Mouse (Mus musculus) cerebral cortex, adult 2 months (tissue): ENCODE results near the gene Emp1.

ENCODE experiments used
- WGBS: fragments of 180-500 bp; shearing (Covaris S2); methylation state at CpG from one replicate; pipeline ENCODE4 v1.1.7; 2018; 5-methylcytosine and 5-hydroxymethylcytosine counted together

Gene Emp1

DNA sequence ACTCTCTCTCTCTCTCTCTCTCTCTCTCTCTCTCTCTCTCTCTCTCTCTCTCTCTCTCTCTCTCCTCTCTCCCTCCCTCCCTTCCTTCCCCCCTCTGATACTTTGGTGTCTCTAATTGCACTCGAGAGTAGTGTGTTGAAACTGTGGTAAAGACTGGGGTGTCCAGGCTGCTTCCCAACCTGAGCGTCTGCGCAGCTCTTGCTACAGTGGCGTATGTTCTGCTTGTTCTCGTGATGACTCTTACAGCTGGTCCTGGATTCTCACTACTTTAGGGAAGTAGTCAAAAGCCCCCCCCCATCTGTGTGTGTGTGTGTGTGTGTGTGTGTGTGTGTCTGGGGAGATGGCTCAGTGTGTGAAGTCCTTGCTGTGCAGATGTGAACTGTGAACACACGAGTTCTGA lies 50.3 kb downstream of the Emp1 start:
- 82% methylated on average over 6 of the region's 6 CpGs for WGBS

DNA sequence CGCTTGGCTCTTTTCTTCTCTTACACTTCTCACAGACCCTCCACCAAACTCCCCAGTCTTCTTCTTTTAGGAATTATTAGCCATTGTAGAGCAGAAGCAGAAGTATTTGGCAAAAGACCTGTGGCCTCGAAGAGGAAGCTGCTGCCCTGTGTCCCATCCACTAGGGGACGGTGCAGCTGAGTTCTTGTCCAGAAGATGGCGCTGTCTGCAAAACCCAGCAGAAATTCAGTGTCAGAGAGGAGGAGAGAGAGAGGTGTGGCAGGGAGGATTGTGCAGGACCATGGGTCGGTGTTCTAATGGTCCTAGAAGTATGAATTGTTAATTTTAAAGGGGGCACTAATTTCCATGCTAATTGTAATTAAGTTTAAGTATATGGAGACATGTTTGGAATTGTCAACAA lies 55.1 kb downstream of the Emp1 start:
- 21% methylated on average over 5 of the region's 5 CpGs for WGBS

DNA sequence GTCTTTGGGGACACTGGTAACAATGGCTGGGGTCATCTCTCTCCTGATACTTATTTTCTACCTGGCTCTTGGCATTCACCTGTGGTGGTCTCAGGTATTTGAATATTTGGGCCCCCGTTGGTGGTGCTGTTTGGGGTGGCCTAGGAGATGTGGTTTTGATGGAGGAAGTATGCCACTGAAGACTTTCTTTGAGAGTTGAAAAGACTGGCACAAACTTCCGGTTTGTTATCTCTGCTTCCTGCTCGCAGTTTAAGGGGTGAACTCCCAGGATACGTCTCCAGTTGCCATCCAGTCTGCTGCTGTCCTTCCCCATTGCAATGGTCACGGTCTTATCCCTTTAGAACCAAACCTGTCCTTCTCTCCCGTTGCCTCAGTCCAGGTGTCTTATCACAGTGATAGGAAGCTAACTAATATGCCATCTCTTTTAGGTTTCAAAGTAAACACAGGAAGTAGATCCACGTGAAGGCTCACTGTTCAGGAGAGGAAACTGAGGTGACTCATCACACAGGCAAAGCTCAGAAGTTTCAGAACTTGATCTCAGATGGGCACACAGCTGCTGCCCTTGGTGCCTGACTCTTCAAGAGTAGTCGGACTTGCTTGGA lies 56.0 kb downstream of the Emp1 start:
- 76% methylated on average over 8 of the region's 8 CpGs for WGBS

DNA sequence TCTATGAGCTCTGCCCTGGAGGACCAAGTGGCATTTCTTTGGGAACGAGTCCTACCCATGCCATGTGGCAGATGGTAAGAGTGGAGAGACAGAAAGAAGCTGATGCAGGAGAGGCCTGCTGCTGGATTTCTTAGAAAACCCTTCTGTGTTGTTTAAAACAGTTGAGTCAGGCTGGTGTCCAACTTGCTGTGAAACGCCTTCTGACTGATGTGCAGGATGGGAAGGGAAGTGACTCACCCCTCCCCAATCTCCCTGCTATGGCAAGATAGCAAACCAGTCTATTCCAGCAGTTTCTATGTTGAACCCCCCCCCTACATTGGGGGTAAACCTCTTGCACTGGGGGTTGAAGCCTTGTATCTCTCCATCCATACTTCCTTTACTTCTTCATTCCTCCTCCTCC lies 65.9 kb downstream of the Emp1 start:
- 58% methylated on average over 2 of the region's 2 CpGs for WGBS

DNA sequence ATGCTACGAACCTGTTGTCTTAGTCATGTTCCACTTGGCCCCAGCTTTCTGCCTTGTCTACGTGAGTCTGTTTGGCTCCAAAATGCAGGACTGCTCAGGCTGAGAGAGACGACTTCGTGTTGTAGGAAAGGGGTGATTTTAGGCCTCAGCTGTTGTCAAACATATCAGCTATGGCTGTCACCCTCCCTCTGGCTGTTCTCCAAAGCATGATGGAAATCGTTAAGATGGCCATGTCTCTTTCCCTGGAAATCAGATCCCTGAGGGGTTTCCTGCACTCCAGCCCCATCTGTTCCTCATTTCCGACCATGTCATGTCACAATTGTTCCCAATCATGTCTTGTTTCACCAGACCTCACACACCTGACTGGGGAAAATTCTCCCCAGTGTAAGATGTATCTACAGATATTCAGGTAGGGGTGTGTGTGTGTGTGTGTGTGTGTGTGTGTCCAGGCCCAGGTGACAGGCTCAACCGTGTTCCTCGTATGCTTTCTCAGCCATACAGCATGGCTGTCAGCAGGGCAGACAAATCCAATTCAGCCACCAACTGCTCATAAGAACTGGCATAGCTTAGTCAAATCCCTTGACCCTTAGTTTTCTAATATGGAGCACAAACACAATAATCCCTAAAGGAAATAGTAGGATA lies 67.0 kb downstream of the Emp1 start:
- WGBS = 71% methylated on average over 8 of the region's 8 CpGs

DNA sequence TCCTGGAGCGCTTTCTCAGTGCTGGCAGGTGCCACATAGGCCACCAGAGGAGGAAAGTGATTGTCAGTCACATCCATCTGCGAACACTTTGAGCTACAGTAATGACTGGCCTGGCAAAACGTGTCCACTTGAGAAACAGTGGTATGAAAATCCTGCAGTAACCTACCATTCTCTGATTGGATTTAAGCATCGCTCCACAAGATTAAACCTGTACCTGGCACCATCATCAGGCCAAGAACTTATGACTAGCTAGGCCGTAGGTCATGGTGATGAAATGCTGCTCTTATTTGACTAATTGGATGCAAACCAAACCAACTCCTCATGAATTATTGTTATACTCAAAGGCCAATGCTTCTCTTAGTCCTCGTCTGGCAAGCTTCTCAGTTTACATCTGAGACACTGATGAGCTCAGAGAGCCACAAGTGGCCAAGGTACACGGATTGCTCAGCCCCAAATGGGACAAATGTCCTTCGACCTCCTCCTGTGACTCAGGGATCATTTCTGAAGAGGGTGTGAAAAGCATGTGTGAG lies 68.2 kb downstream of the Emp1 start:
- WGBS = 89% methylated on average over 8 of the region's 8 CpGs
